Mouse (Mus musculus): Measurements from ENCODE around the gene Akt1.
A peak's percentile ranks its signal among the peaks of the same experiment; 100 is the strongest.

Gene Akt1

GRCm38 (mm10) chr12:112627097-112627881 lies 47.4 kb downstream of the Akt1 start:
- no peak for DNase-seq

GRCm38 (mm10) chr12:112626455-112626854 lies 48.2 kb downstream of the Akt1 start:
- DNase-seq, result no peak

GRCm38 (mm10) chr12:112625700-112626099 lies 49.0 kb downstream of the Akt1 start:
- no peak for DNase-seq

GRCm38 (mm10) chr12:112623742-112624141 lies 50.9 kb downstream of the Akt1 start:
- peak; percentile 53 for DNase-seq

GRCm38 (mm10) chr12:112621900-112622299 lies 52.8 kb downstream of the Akt1 start:
- no peak for DNase-seq

- no peak for DNase-seq
These were observed 54.2 kb downstream of the Akt1 start for GRCm38 (mm10) chr12:112620354-112621061.

- DNase-seq, result peak; percentile 73
These were observed 54.9 kb downstream of the Akt1 start, which contains the start of gene Adssl1 for GRCm38 (mm10) chr12:112619686-112620353. Adssl1 (plus strand) TSS chr12:112620045.

GRCm38 (mm10) chr12:112618981-112619685 lies 55.6 kb downstream of the Akt1 start:
- peak; percentile 47 for DNase-seq

GRCm38 (mm10) chr12:112617898-112618380 lies 56.7 kb downstream of the Akt1 start:
- peak; percentile 68 for DNase-seq

GRCm38 (mm10) chr12:112617184-112617583 lies 57.5 kb downstream of the Akt1 start:
- no peak for DNase-seq

- DNase-seq, result no peak
These were observed 58.0 kb downstream of the Akt1 start for GRCm38 (mm10) chr12:112616668-112617067.

- peak; percentile 22 for DNase-seq
These were observed 65.7 kb downstream of the Akt1 start for GRCm38 (mm10) chr12:112609031-112609430.

GRCm38 (mm10) chr12:112606998-112607397 lies 67.7 kb downstream of the Akt1 start:
- DNase-seq, result no peak

GRCm38 (mm10) chr12:112605766-112606165 lies 68.9 kb downstream of the Akt1 start:
- peak; percentile 79 for DNase-seq

- peak; percentile 21 for DNase-seq
These were observed 69.7 kb downstream of the Akt1 start for GRCm38 (mm10) chr12:112604709-112605649.

GRCm38 (mm10) chr12:112604022-112604421 lies 70.7 kb downstream of the Akt1 start:
- no peak for DNase-seq
